Mouse (Mus musculus) stomach, embryonic 14.5 days (tissue): ENCODE measurements at regions not wholly inside any gene's neighbourhood (a gene's known extent, or its start where the extent isn't known, plus 50 kb on each side); places are given as distances from the start of the nearest gene placed in this dataset.

Experiments
- ATAC-seq: fragments of 200-750 bp; cut with Nextera tagmentation; 2 replicates; pipeline ENCODE4 v1.8.0; 2017; ENCODE audit warnings: low read depth, moderate TSS enrichment; ENCODE audit not compliant: insufficient number of reproducible peaks, insufficient read depth, low FRiP score
- H3K27ac ChIP-seq: fragments of 300-500 bp; sonication (generic); 2 replicates; pipeline ENCODE4 v1.5.1; 2014; ENCODE audit warnings: mild to moderate bottlenecking, low read length, moderate library complexity, mixed read lengths
- H3K27me3 ChIP-seq: fragments of 300-500 bp; sonication (generic); 2 replicates; pipeline ENCODE4 v1.6.1; 2014; ENCODE audit warnings: low read length, control low read depth, mixed read lengths; ENCODE audit not compliant: control insufficient read depth, insufficient read depth
- H3K36me3 ChIP-seq: fragments of 300-500 bp; sonication (generic); 2 replicates; pipeline ENCODE4 v1.6.1; 2014; ENCODE audit warnings: mild to moderate bottlenecking, control low read depth, low read length, moderate library complexity, mixed read lengths; ENCODE audit not compliant: control insufficient read depth, insufficient read depth
- H3K4me1 ChIP-seq: fragments of 300-500 bp; sonication (generic); 2 replicates; pipeline ENCODE4 v1.6.1; 2014; ENCODE audit warnings: low read length, control low read depth, mixed read lengths; ENCODE audit not compliant: control insufficient read depth, insufficient read depth
- H3K4me2 ChIP-seq: fragments of 300-500 bp; sonication (generic); replicated peaks from 2 replicates; pipeline ENCODE4 v1.6.1; 2014; ENCODE audit warnings: low read depth, low read length, control low read depth
- H3K4me3 ChIP-seq: fragments of 300-500 bp; sonication (generic); 2 replicates; pipeline ENCODE4 v1.5.1; 2014; ENCODE audit warnings: low read depth, low read length, control low read depth
- H3K9ac ChIP-seq: fragments of 300-500 bp; sonication (generic); replicated peaks from 2 replicates; pipeline ENCODE4 v1.6.1; 2014; ENCODE audit warnings: low read depth, mild to moderate bottlenecking, control low read depth, low read length, moderate library complexity, mixed read lengths
- H3K9me3 ChIP-seq: fragments of 300-500 bp; sonication (generic); 2 replicates; pipeline ENCODE4 v1.6.1; 2016; ENCODE audit warnings: low read depth, low read length, control low read depth; ENCODE audit not compliant: control insufficient read depth
- WGBS: fragments of 180-500 bp; shearing (Covaris S2); extraction: QIAGEN DNeasy Blood & Tissue Kit; methylation state at CpG from one replicate; pipeline ENCODE4 v1.1.7; 2014; 5-methylcytosine and 5-hydroxymethylcytosine counted together

DNA sequence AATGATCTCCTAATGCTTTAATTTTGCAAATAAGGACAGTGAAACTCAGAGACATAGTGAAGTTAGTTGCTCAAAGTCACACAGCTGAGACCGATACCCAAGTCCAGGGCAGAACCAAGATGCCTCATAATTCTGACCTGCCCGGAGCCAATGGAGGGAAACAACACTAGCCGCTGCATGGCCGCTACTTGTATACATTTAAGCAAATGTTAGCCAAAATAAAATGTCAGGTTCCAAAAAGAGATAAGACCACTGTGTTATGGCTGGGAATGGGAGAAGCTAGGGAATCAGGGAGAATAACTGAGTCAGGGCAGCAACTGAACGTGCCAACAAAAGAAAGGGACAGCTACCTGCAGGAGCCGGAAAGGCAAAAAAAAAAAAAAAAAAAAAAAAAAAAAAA, 97.4 kb downstream of the Dad1 start:
- Histone ChIP-seq H3K4me3 (no peak overlapping the region), H3K36me3 (no peaks in the 10 kb centered on the region), H3K9ac (no peak overlapping the region), H3K27ac (no peak overlapping the region), H3K4me1 (no peaks in the 10 kb centered on the region), H3K27me3 (no peaks in the 10 kb centered on the region), H3K4me2 (no peak overlapping the region), H3K9me3 (no peaks in the 10 kb centered on the region)
- ATAC-seq = no peak
- WGBS = 78% methylated on average over 6 of the region's 6 CpGs

GRCm38 (mm10) chr14:54152485-54153235, 101.2 kb downstream of the Dad1 start:
- H3K27ac ChIP-seq = no peak overlapping the region
- peak; percentile 61; the same call in 1 of the 2 replicates for ATAC-seq
- 40% methylated on average over 6 of the region's 6 CpGs for WGBS
- no peak overlapping the region for H3K4me2 ChIP-seq
- no peak overlapping the region for H3K9ac ChIP-seq
- no peak overlapping the region for H3K4me3 ChIP-seq
- H3K36me3 ChIP-seq = no peaks in the 10 kb centered on the region
- no peaks in the 10 kb centered on the region for H3K27me3 ChIP-seq
- no peaks in the 10 kb centered on the region for H3K9me3 ChIP-seq
- H3K4me1 ChIP-seq = no peaks in the 10 kb centered on the region

- H3K4me1 ChIP-seq = no peaks in the 10 kb centered on the region
- no peaks in the 10 kb centered on the region for H3K36me3 ChIP-seq
- 83% methylated on average over 2 of the region's 2 CpGs for WGBS
- no peak overlapping the region for H3K4me3 ChIP-seq
- no peaks in the 10 kb centered on the region for H3K27me3 ChIP-seq
- no peaks in the 10 kb centered on the region for H3K9me3 ChIP-seq
- H3K9ac ChIP-seq = no peak overlapping the region
- H3K4me2 ChIP-seq = no peak overlapping the region
- ATAC-seq = no peak
- H3K27ac ChIP-seq = no peak overlapping the region
These were observed 102.0 kb downstream of the Dad1 start for GRCm38 (mm10) chr14:54151921-54152320.

DNA sequence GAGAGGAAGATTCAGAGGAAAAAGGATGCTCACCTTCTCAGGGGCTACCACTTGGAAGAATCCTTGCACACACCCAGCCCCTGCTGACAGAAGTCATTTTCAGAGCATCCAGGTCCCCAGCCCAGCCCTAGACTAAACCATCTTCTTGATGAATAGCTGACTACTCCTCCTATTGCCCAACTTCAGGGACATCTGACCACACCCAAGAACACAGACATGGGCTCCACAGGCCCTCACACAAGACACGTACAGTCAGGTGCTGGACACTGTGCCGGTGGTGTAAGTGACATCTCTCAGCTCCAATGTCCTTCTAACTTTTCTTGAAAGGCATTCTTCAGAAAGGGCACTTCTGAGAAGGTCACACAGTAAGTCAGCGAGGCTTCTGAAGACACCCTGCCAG, 102.6 kb downstream of the Dad1 start:
- Histone ChIP-seq H3K9ac (no peak overlapping the region), H3K36me3 (no peaks in the 10 kb centered on the region), H3K4me1 (no peaks in the 10 kb centered on the region), H3K27ac (no peak overlapping the region), H3K4me2 (no peak overlapping the region), H3K27me3 (no peaks in the 10 kb centered on the region), H3K4me3 (no peak overlapping the region), H3K9me3 (no peaks in the 10 kb centered on the region)
- 89% methylated on average over 3 of the region's 3 CpGs for WGBS
- ATAC-seq = no peak

DNA sequence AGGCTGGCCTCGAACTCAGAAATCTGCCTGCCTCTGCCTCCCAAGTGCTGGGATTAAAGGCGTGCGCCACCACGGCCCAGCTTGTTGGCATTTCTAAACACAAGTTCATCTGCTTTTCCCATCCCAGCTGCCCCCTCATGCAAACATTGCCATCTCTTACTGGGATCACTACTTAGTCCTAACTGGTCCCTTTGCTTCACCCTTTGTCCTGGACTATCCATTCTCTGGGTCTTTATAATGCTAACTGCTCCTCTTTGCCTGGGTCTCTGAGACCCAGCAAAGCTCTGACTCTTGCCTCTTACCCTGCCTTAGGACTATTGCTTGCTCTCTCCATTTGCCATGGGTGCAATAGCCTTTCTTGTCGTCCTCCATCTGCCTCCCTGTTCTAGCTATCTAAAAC, 103.7 kb downstream of the Dad1 start:
- Histone ChIP-seq H3K27ac (no peak overlapping the region), H3K9ac (no peak overlapping the region), H3K4me2 (no peak overlapping the region), H3K4me1 (0 out of 2 replicates have a peak, but pooled peaks cover 3% of the 10 kb centered on the region), H3K9me3 (no peaks in the 10 kb centered on the region), H3K36me3 (no peaks in the 10 kb centered on the region), H3K27me3 (no peaks in the 10 kb centered on the region), H3K4me3 (no peak overlapping the region)
- WGBS = 87% methylated on average over 5 of the region's 5 CpGs
- no peak for ATAC-seq

DNA sequence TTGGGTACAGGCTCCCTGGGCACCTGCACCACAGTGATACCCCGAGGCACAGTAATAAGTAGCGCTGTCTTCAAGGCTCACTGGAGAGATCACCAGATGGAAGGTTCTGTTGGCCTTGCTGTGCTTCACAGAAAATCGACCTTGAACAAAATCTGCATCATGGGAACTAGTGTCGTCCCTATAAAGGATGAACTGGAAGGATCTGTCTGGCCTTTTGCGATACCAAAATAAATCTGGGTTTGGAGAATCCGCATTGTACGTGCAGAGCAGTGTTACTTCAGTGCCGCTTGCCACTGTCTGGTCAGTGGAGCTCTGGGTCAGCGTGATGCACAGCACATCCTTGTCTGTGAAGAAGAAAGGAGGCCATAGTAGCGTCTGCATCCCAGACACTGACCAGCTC, 105.3 kb downstream of the Dad1 start:
- no peak for ATAC-seq
- Histone ChIP-seq H3K9me3 (no peaks in the 10 kb centered on the region), H3K4me2 (no peak overlapping the region), H3K27me3 (no peaks in the 10 kb centered on the region), H3K9ac (no peak overlapping the region), H3K27ac (no peak overlapping the region), H3K4me1 (0 out of 2 replicates have a peak, but pooled peaks cover 3% of the 10 kb centered on the region), H3K4me3 (no peak overlapping the region), H3K36me3 (no peaks in the 10 kb centered on the region)
- 88% methylated on average over 10 of the region's 10 CpGs for WGBS

- ATAC-seq = no peak
- H3K27ac ChIP-seq = no peak overlapping the region
- H3K4me2 ChIP-seq = no peak overlapping the region
- H3K4me3 ChIP-seq = no peak overlapping the region
- H3K36me3 ChIP-seq = no peaks in the 10 kb centered on the region
- no peaks in the 10 kb centered on the region for H3K27me3 ChIP-seq
- no peaks in the 10 kb centered on the region for H3K9me3 ChIP-seq
- H3K4me1 ChIP-seq = 0 out of 2 replicates have a peak, but pooled peaks cover 3% of the 10 kb centered on the region
- 98% methylated on average over 4 of the region's 4 CpGs for WGBS
- no peak overlapping the region for H3K9ac ChIP-seq
These were observed 105.8 kb downstream of the Dad1 start for GRCm38 (mm10) chr14:54148121-54148520.

DNA sequence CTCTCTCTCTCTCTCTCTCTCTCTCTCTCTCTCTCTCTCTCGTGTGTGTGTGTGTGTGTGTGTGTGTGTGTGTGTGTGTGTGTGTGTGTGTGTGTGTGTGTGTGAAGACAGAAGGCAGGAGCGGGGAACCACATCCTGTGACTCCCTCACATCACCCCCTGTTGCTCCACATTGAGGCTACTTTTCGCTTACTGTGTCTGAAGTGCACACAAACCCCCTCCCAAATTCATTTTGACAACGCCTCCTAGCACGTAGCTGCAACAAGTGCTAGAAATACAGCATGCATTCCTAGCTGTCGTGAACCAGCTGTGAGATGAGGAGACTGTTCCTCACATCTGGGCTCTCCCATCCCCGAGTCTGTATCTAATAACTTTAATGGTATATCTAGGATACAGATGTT, 106.4 kb downstream of the Dad1 start:
- Histone ChIP-seq H3K36me3 (no peaks in the 10 kb centered on the region), H3K4me3 (no peak overlapping the region), H3K9me3 (no peaks in the 10 kb centered on the region), H3K27me3 (no peaks in the 10 kb centered on the region), H3K4me2 (no peak overlapping the region), H3K27ac (no peak overlapping the region), H3K9ac (no peak overlapping the region), H3K4me1 (0 out of 2 replicates have a peak, but pooled peaks cover 3% of the 10 kb centered on the region)
- 67% methylated on average over 6 of the region's 7 CpGs for WGBS
- no peak for ATAC-seq
